Mouse (Mus musculus): ENCODE measurements around the gene Grhpr. TPM values are rescaled to one million over a fixed set of nuclear protein-coding genes. Genes with fewer than 3 reads are reported as not detected.
"Not testable (repeated sequence)": the region's sequence is repeated elsewhere in the genome, so short reads cannot be mapped to it uniquely, and the experiment has no call there.

The Grhpr gene
- total RNA-seq (2021) = 100 to 1,000 TPM; 147 to 159 TPM
- long read RNA-seq, experiment 1, transcript Grhpr-201 (9 exons, 1,280 nt) = major isoform, 49 of 74 reads
- long read RNA-seq, experiment 1, partial matches to known transcripts = 13 of 74 reads
- long read RNA-seq, experiment 1, other reads (novel, unspliced or antisense) = 12 of 74 reads
- long read RNA-seq, experiment 2, transcript Grhpr-201 (9 exons, 1,280 nt) = major isoform, 247 of 321 reads
- long read RNA-seq, experiment 2, partial matches to known transcripts = 36 of 321 reads
- long read RNA-seq, experiment 2, other reads (novel, unspliced or antisense) = 38 of 321 reads

- DNase-seq (ENCODE audit: low spot score in 2 of 2) = peak; percentile 82 to 86
Measured at GRCm38 (mm10) chr4:44981280-44981973, at the start of gene Grhpr. TSS of gene Grhpr (plus strand) at chr4:44981395.

- no peak for DNase-seq (ENCODE audit: low spot score in 2 of 2)
Measured at GRCm38 (mm10) chr4:44931732-44932131, 49.5 kb upstream of the Grhpr start.

DNA sequence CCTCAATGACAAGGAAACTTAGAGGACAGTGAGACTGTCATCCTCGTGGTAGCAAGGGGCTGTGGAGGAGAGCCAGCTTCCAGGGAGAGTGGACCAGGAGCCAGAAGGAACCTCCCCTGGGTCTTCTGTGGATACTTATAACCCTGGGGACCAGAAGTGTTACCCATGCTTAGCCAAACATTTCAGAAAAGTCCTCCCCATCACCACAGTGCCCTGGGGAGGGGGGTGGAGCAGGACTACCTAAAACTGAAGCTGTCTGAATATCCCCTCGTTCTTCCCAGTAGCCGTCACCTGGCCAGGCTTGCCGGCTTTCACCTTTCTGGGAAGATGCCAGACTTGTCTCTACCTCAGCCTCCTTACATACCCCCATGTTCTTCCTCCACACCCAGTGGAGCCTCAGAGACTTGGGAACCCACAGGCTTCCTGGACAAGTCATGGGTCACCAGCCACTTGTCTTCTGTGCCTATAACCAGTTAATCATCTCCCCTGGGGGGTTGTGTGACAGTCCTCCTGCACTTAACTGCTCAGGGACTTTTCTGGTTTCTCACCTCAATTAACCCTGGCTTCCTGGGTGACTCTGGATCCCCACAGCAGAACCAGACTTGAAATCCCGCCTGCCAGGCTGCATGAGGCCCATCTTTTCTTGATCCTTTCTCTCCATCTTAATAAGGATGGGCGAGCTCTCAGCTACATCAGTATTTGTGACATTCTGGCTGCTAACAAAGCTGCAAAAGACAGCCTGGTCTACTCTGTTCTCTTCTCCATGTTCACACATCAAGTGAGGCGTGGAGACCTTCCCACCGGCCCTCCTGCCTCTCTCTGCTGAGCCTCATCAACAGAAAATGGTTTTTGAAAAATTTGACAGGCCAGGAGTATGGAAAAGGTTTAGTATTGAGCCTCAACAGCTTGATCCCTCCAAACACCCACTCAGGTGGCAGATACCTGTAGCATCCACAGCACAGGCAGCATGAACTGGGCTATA lies 42.5 kb upstream of the Grhpr start:
- no peak for DNase-seq (ENCODE audit: low spot score in 2 of 2)

- DNase-seq (ENCODE audit: low spot score in 2 of 2) = no peak
Measured at GRCm38 (mm10) chr4:44939576-44940249, 41.5 kb upstream of the Grhpr start.

GRCm38 (mm10) chr4:44940286-44940685 lies 40.9 kb upstream of the Grhpr start:
- DNase-seq (ENCODE audit: low spot score in 2 of 2) = no peak

DNA sequence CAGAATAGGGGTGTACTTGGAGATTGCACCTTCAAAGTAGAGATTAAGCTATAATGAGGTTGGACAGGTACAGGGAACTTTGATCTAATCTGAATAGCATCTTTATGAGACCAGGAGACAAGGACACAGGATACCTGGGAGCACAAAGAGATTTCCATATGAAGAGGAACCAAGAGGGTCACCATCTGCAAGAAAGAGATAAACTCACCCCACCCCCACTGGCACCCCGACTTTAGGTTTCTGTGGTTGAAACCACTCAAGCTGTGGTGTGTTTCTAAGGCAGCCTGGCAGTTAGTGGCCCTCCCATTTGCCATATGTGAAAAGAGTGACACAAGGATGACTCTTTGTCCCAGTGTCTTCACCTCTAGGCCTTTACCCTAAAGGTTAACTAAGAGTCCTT lies 39.0 kb upstream of the Grhpr start:
- DNase-seq (ENCODE audit: low spot score in 2 of 2) = no peak

- no peak for DNase-seq (ENCODE audit: low spot score in 2 of 2)
Measured at GRCm38 (mm10) chr4:44943480-44943879, 37.7 kb upstream of the Grhpr start.

- no peak for DNase-seq (ENCODE audit: low spot score in 2 of 2)
Measured at GRCm38 (mm10) chr4:44944426-44945075, 36.6 kb upstream of the Grhpr start.

DNA sequence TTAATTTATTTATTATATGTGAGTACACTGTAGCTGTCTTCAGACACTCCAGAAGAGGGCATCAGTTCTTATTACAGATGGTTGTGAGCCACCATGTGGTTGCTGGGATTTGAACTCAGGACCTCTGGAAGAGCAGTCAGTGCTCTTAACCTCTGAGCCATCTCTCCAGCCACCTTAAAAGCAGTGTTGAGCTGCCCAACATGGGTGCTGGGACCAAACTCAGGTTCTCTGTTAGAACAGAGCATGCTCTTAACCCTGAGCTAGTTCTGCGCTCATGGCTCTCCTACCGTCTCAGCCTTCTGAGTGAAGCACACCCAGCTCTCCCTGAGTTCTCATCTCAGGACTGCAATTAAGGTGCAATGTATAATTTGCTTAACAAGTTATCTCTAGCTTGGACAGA lies 35.1 kb upstream of the Grhpr start:
- DNase-seq (ENCODE audit: low spot score in 2 of 2) = not testable (repeated sequence)

DNA sequence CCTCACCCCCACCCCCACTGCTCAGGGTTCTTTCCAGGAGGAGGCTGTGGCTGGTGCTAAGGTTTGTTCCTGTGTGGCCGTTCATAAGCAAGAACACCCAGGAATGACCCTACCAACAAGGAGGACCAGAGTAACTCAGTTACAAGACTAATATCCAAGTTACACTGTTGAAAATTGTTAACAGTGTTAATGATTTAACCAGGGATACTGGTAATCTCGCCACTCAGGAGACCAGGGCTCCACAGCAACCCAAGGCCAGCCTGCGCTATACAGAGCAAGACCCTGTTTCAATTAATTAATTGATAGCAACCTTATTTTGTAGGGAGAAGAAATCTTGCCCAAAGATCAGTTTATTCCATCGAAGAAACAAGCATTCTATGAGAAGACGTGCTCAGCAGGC lies 33.7 kb upstream of the Grhpr start:
- DNase-seq (ENCODE audit: low spot score in 2 of 2) = no peak

GRCm38 (mm10) chr4:44948314-44948713 lies 32.9 kb upstream of the Grhpr start:
- DNase-seq (ENCODE audit: low spot score in 2 of 2) = no peak

DNA sequence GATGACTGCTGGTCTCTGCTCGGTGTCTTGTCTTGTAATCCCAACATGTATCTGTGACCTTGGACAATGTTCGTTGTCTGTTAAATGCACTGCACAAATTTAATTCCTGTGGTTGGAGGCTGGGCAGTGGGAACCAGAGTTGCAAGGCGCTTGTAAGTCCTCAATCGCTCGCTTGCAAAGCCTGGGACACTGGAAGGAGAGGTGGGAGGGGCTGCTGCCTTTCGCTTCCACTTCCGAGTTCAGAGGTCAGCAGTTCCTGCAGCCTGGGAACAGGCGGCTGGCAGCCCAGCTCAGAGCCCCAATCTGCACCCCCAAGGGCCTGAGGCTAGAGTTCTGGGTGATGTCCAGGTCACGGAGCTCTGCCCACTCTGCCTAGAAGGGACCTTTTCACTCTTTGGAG lies 28.2 kb upstream of the Grhpr start:
- no peak for DNase-seq (ENCODE audit: low spot score in 2 of 2)

DNA sequence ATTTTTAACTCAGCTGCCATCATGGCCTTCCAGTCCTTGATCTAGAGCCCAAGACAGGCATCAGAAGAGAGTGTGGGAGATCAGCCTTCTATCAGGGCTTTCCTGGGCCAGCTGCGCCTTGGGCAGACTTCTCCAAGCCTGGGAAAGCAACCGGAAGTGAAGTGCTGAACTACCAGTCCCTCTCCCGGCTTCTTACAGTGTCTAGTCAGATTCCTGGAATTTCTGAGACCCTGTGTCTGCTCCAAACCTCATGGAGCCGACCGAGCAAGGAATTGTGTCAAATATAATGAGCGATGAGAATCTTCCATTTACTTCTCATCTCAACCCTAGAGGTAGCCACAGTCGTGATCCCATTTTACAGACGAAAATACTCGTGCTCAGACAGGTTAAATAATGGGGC lies 22.4 kb upstream of the Grhpr start:
- no peak for DNase-seq (ENCODE audit: low spot score in 2 of 2)

GRCm38 (mm10) chr4:44959220-44959619 lies 22.0 kb upstream of the Grhpr start:
- DNase-seq (ENCODE audit: low spot score in 2 of 2) = no peak

DNA sequence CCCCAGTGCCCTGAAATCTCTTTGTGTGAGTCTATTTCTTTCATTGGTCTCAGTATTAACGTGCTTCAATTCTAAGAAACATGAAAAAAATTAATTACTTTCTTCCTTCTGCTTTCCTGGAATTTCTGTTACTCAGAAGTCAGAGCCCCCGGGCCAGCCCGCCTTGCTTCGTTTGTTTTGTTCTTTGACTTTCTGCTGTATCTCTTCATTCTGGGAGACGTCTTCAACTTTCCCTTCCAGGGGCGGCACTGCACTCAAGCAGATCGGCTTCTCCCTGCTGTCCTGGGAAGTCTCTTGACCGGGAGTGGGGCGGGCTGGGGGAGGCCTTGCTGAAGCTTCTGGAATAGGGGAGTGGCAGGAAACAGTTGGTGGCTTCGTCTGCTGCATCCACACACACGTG lies 18.0 kb upstream of the Grhpr start:
- DNase-seq (ENCODE audit: low spot score in 2 of 2) = no peak

DNA sequence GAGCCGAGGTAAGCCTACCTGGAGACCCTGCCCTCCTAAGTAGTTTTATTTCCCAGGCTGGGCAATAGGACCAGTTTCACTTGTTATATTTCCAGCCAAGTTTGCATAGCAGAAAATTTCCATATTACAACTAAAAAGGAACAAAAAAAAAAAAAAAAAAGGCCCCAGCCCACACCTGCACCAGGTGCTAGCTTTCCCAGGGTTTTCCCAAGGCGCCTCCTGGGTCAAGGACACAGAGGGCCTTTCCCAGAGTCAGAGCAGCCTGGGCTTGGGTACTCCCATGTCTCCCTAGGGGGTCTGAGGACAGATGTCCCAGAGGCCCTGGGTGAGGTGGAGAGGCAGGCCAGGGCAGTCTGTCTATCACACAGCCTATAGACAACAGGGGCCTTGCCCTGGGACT lies 16.0 kb upstream of the Grhpr start:
- DNase-seq (ENCODE audit: low spot score in 2 of 2) = no peak

DNA sequence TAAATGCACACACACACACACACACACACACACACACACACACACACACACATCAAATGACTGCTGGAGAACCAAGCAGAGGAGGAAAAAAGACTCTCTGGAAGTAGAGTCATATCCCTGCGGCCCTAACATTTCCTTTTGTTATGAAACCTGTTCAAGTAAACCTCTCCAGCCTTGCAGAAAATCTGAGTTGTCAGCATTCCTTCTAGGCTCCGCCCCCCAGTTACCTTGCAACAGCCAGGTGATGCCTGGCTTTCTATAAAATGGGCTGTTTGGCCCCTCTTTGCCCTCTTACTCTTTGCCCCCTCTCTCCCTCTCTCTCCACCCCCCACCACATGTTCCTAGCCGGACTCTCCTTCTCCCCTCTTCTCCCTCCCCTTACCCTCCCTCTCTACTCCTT lies 15.5 kb upstream of the Grhpr start:
- DNase-seq (ENCODE audit: low spot score in 2 of 2) = no peak

DNA sequence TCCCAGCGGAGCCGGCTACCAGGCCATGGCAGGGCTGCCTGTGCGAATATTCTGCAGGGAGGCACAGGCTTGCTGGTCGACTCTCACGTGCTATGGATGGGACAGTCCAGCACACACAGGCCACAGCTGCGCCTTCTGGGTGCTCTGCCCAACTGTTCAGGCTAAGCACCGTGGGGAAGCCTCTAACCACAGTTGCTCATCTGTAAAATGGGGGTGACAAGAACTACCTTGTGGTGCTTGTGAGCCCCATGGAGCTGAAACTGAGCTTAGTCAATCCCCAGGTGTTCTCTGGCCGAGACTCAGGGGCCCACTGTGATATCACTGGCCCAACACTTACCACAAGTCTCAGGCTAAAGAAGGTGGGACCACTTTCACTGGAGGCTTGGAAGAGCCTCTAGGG lies 13.8 kb upstream of the Grhpr start:
- no peak for DNase-seq (ENCODE audit: low spot score in 2 of 2)

- DNase-seq (ENCODE audit: low spot score in 2 of 2) = no peak
Measured at GRCm38 (mm10) chr4:44970056-44970455, 11.1 kb upstream of the Grhpr start.

- DNase-seq (ENCODE audit: low spot score in 2 of 2) = peak; percentile 47 to 57
Measured at GRCm38 (mm10) chr4:44970612-44971110, 10.5 kb upstream of the Grhpr start.
